Mouse (Mus musculus) kidney, adult 2 months (tissue): ENCODE measurements around the gene Creb3l4. TPM values are rescaled to one million over a fixed set of nuclear protein-coding genes. Genes with fewer than 3 reads are reported as not detected.

Experiments used
- DNase-seq: peaks from one replicate; pipeline ENCODE4 v3.0.0; 2021
- H3K27ac ChIP-seq: fragments of 200-500 bp; 2 replicates; pipeline ENCODE4 v1.5.1; 2012; ENCODE audit warnings: low read depth, low read length, control low read depth, inconsistent platforms; ENCODE audit not compliant: insufficient read depth
- H3K27me3 ChIP-seq: fragments of 200-500 bp; replicated peaks from 2 replicates; pipeline ENCODE4 v1.6.1; 2012; ENCODE audit warnings: mild to moderate bottlenecking, moderate library complexity, low read length, inconsistent platforms; ENCODE audit not compliant: control insufficient read depth, insufficient read depth
- H3K36me3 ChIP-seq: fragments of 200-500 bp; 2 replicates; pipeline ENCODE4 v1.6.1; 2012; ENCODE audit warnings: mild to moderate bottlenecking, moderate library complexity, low read length, inconsistent platforms; ENCODE audit not compliant: control insufficient read depth, insufficient read depth
- H3K4me1 ChIP-seq: fragments of 200-500 bp; 2 replicates; pipeline ENCODE4 v1.6.1; 2011; ENCODE audit warnings: low read length; ENCODE audit not compliant: control insufficient read depth, insufficient read depth
- H3K4me3 ChIP-seq: fragments of 200-500 bp; 2 replicates; pipeline ENCODE4 v1.5.1; 2011; ENCODE audit warnings: mild to moderate bottlenecking, low read depth, low read length, control low read depth; ENCODE audit not compliant: insufficient read depth
- CTCF ChIP-seq: fragments of 200-500 bp; conservative IDR thresholded peaks from 2 replicates; pipeline ENCODE4 v1.5.1; 2011; ENCODE audit warnings: low read depth, mild to moderate bottlenecking, control low read depth, low read length, moderate library complexity, mixed read lengths; ENCODE audit not compliant: insufficient read depth, insufficient read length
- POLR2A ChIP-seq: fragments of 200-500 bp; IDR thresholded peaks from one replicate; pipeline ENCODE4 v1.6.1; 2011; ENCODE audit warnings: low read depth, low read length, control low read depth
- WGBS: fragments of 180-500 bp; shearing (Covaris S2); methylation state at CpG from one replicate; pipeline ENCODE4 v1.1.7; 2018; 5-methylcytosine and 5-hydroxymethylcytosine counted together
- polyA plus RNA-seq: library from polyadenylated mRNA; depleted of rRNA; stranded (reverse); fragments of >200 nt; gene quantifications from 2 replicates; pipeline ENCODE4 v1.2.3, GENCODE M21; 2012

The Creb3l4 gene
- polyA plus RNA-seq, 1 experiment, result 1.0 TPM

DNA sequence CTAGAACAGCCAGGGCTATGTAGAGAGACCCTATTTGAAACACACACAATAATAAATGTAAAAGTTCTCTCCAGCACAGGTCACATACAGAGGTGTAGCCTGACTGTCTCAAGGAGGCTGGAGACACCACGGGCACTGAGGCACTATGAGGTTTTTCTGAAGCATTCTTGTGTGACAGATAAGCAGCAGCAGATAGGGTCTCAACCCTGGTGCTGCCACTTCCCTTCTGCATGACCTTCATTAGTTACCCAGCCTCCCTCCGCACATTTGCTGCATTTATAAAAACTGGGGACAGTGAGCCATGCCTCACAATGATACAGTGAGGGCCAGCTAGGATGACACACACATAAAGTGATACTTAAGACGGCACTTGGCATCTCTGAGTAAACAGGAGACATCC is 20.4 kb downstream of the Creb3l4 start:
- H3K27ac ChIP-seq, result no peak overlapping the region
- H3K4me1 ChIP-seq, result 0 out of 2 replicates have a peak, but pooled peaks cover 5% of the 10 kb centered on the region
- no peak overlapping the region for H3K4me3 ChIP-seq
- WGBS, result 53% methylated on average over 3 of the region's 3 CpGs
- H3K27me3 ChIP-seq, result no peaks in the 10 kb centered on the region
- TF ChIP-seq POLR2A (no peak), CTCF (no peak)
- DNase-seq, result no peak
- no peaks in the 10 kb centered on the region for H3K36me3 ChIP-seq

DNA sequence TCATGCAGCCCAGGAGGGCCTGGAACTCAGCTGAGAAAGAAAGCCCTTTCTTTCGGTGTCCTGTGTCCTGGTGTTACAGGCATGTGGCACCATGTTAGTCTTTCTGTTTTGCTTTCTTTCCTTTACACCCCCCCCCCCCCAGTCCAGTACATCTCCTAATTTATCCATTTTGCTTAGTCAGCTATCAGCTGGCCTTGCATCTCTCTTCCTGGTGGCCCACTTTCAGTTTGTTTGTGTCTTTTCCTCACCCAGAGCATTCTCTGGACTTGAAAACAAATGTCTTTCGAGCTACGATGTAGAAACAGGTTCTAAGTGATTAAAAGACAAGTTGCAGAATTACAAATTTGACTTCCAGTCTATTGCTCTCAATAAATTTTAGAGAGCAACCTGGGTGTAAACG is 20.9 kb downstream of the Creb3l4 start:
- WGBS, result 66% methylated on average over 4 of the region's 4 CpGs
- H3K36me3 ChIP-seq, result no peaks in the 10 kb centered on the region
- no peak for DNase-seq

GRCm38 (mm10) chr3:90221123-90221522 is 22.2 kb downstream of the Creb3l4 start:
- Histone ChIP-seq H3K27ac (no peak overlapping the region), H3K27me3 (no peaks in the 10 kb centered on the region), H3K4me1 (0 out of 2 replicates have a peak, but pooled peaks cover 5% of the 10 kb centered on the region), H3K36me3 (no peaks in the 10 kb centered on the region), H3K4me3 (peak overlapping the region; percentile 96)
- DNase-seq, result no peak
- WGBS, result 27% methylated on average over 5 of the region's 5 CpGs
- TF ChIP-seq POLR2A (no peak), CTCF (no peak)

More for the DNA sequence above, 20.9 kb downstream of the Creb3l4 start:
- no peaks in the 10 kb centered on the region for H3K27me3 ChIP-seq
- 0 out of 2 replicates have a peak, but pooled peaks cover 5% of the 10 kb centered on the region for H3K4me1 ChIP-seq
- H3K4me3 ChIP-seq, result no peak overlapping the region
- TF ChIP-seq POLR2A (no peak), CTCF (no peak)
- H3K27ac ChIP-seq, result no peak overlapping the region

DNA sequence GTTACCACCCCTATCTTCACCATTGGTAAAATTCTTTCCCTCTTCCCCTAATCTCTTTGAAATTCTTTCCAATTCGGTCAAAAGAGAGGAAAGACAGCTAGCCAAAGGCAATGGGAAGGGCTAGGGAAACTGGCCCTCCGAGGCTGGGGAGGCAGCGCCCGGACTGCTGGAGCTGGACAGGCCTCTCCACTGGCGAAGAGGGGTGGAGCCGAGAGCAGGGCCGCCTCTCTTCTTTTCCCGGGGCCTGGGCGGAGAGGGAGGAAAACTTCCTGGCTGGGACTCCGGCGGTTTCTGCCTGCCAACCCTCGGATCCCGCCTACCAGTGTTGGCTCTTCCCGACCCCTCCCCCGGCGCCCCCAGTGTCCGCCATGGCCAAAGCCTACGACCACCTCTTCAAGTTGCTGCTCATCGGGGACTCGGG is 22.8 kb downstream of the Creb3l4 start:
- TF ChIP-seq CTCF (no peak), POLR2A (peak; percentile 40)
- H3K4me3 ChIP-seq, result peak overlapping the region; percentile 96
- WGBS, result under 1% methylated on average over 20 of the region's 20 CpGs
- no peaks in the 10 kb centered on the region for H3K27me3 ChIP-seq
- peak overlapping the region; percentile 89 for H3K27ac ChIP-seq
- DNase-seq, result peak; percentile 90
- H3K36me3 ChIP-seq, result no peaks in the 10 kb centered on the region
- H3K4me1 ChIP-seq, result 0 out of 2 replicates have a peak, but pooled peaks cover 5% of the 10 kb centered on the region

GRCm38 (mm10) chr3:90220088-90220487 is 23.2 kb downstream of the Creb3l4 start:
- TF ChIP-seq POLR2A (no peak), CTCF (0 out of 2 replicates have a peak, but pooled peaks have one; percentile 18)
- DNase-seq, result peak; percentile 68

DNA sequence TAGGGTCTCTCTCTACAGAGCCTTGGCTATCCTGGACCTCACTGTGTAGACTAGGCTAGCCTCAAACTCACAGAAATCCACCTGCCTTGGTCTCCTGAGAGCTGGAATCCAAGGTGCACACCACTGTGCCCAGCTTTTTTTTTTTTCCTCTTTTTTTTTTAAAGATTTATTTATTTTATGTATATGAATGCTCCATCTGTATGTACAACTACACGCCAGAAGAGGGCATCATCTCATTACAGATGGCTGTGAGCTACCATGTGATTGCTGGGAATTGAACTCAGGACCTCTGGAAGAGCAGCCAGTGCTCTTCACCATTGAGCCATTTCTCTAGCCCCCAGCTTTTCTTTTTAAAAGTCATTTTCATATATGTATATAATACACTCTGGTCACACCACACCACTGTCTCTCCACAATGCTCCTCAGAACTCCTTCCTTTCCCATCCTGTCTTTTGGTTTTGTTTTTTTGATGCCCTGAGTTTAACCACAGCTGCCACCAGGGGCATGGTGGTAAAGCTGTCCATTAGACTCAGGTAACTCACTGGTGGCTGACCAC is 27.4 kb downstream of the Creb3l4 start:
- 0 out of 2 replicates have a peak, but pooled peaks have one; percentile 11 for TF ChIP-seq CTCF
- no peak for TF ChIP-seq POLR2A
- peak; percentile 36 for DNase-seq

More at GRCm38 (mm10) chr3:90220088-90220487, 23.2 kb downstream of the Creb3l4 start:
- Histone ChIP-seq H3K36me3 (no peaks in the 10 kb centered on the region), H3K4me3 (peak overlapping the region; percentile 96; the same call in 1 of the 2 replicates), H3K4me1 (0 out of 2 replicates have a peak, but pooled peaks cover 5% of the 10 kb centered on the region), H3K27ac (peak overlapping the region; percentile 89), H3K27me3 (no peaks in the 10 kb centered on the region)
- WGBS, result 8% methylated on average over 6 of the region's 6 CpGs

GRCm38 (mm10) chr3:90213956-90214684 is 29.2 kb downstream of the Creb3l4 start:
- DNase-seq, result peak; percentile 42
- H3K4me1 ChIP-seq, result peaks cover 5% of the 10 kb centered on the region; the same call in 1 of the 2 replicates
- H3K27me3 ChIP-seq, result no peaks in the 10 kb centered on the region
- WGBS, result 12% methylated on average over 12 of the region's 12 CpGs
- TF ChIP-seq CTCF, result no peak
- no peak for TF ChIP-seq POLR2A
- peak overlapping the region; percentile 50; the same call in 1 of the 2 replicates for H3K27ac ChIP-seq
- H3K36me3 ChIP-seq, result no peaks in the 10 kb centered on the region; the same call in 1 of the 2 replicates
- H3K4me3 ChIP-seq, result peak overlapping the region; percentile 87

More for the DNA sequence above, 27.4 kb downstream of the Creb3l4 start:
- 37% methylated on average over 1 of the region's 1 CpGs for WGBS
- H3K27me3 ChIP-seq, result no peaks in the 10 kb centered on the region
- H3K4me3 ChIP-seq, result no peak overlapping the region
- no peak overlapping the region for H3K27ac ChIP-seq
- no peaks in the 10 kb centered on the region; the same call in 1 of the 2 replicates for H3K36me3 ChIP-seq
- peaks cover 7% of the 10 kb centered on the region; the same call in 1 of the 2 replicates for H3K4me1 ChIP-seq
